Comparison of ENCODE assay signal across 34 mouse cellular contexts in the genomic region with DNA sequence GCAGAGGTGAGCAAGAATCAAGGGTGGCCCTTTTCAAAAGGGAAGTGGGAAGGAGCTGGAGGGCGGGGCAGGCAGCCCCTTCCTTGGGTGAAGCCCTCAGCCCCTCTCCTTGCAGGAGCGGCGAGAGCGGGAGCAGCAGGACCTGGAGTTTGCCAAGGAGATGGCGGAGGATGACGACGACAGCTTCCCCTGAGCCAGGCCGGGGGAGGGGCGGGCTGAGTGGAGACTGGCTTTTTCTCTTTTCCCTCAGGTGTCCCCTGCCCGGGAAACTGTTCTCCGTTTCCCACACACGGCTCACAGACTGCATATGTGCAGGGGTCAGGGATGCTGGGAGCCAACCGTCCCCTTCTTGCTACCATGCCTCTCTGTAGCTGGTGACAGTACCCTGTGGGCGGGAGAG. TPM values are rescaled to one million over a fixed set of nuclear protein-coding genes. Genes with fewer than 3 reads are reported as not detected.
DNase-seq lines count a peak whose midpoint lies in the region; ATAC-seq and TF ChIP-seq lines count a peak whose summit lies in the region.
"Had no signal": no experiment of that assay in that cellular context is flagged by ENCODE, and none has a peak within 500 bp of the region (broad histone marks: within the 10 kb centered on the region; RNA-seq: fewer than 3 reads in every experiment).

No protein-coding gene starts in this region.

- no peaks in the 10 kb centered on the region for H3K4me1 ChIP-seq in forebrain, embryonic 15.5 days
- H3K4me1 ChIP-seq in forebrain, embryonic 16.5 days (replicated peaks; ENCODE audit: control insufficient read depth, insufficient read depth, low read length): no peaks in the 10 kb centered on the region
- no peaks in the 10 kb centered on the region for H3K4me1 ChIP-seq in hindbrain, embryonic 13.5 days (replicated peaks)
- no peaks in the 10 kb centered on the region for H3K4me1 ChIP-seq in hindbrain, postnatal 0 days (ENCODE audit: insufficient read depth, low read length)
- H3K4me1 ChIP-seq in midbrain, embryonic 13.5 days (replicated peaks): no peaks in the 10 kb centered on the region
- H3K4me1 ChIP-seq in midbrain, embryonic 10.5 days: no peaks in the 10 kb centered on the region
- H3K4me1 ChIP-seq: forebrain, embryonic 12.5 days; hindbrain, embryonic 12.5 days had no signal

- DNase-seq in hindbrain, postnatal 0 days (ENCODE audit: low spot score): no peak
- DNase-seq in midbrain, embryonic 10.5 days (ENCODE audit: low spot score): no peak
- DNase-seq: adrenal gland, adult 2 months; adrenal gland, postnatal 14 days; cerebellum, adult 11 months; cerebellum, adult 9-10 months; cerebellum, postnatal 36 days; embryo, embryonic 11 days; forebrain, postnatal 0 days; gastrocnemius, postnatal 36 days; heart, postnatal 14 days; heart, postnatal 4 days had no signal

- no peak overlapping the region for H3K27ac ChIP-seq in forebrain, embryonic 15.5 days (replicated peaks)
- no peak overlapping the region for H3K27ac ChIP-seq in forebrain, embryonic 16.5 days (ENCODE audit: low read length)
- H3K27ac ChIP-seq in hindbrain, embryonic 13.5 days: no peak overlapping the region
- no peak overlapping the region; the same call in 1 of the 2 replicates for H3K27ac ChIP-seq in hindbrain, postnatal 0 days
- peak overlapping the region; percentile 9; the same call in 1 of the 2 replicates for H3K27ac ChIP-seq in midbrain, embryonic 13.5 days
- no peak overlapping the region for H3K27ac ChIP-seq in midbrain, embryonic 10.5 days (replicated peaks)
- H3K27ac ChIP-seq: embryonic facial prominence, embryonic 10.5 days; embryonic facial prominence, embryonic 13.5 days; forebrain, embryonic 12.5 days; heart, adult 2 months; heart, embryonic 10.5 days; heart, embryonic 13.5 days; hindbrain, embryonic 12.5 days had no signal

- H3K4me3 ChIP-seq in forebrain, embryonic 15.5 days: no peak overlapping the region
- no peak overlapping the region for H3K4me3 ChIP-seq in forebrain, embryonic 16.5 days (replicated peaks; ENCODE audit: low read length)
- no peak overlapping the region for H3K4me3 ChIP-seq in hindbrain, embryonic 13.5 days
- no peak overlapping the region for H3K4me3 ChIP-seq in hindbrain, postnatal 0 days (ENCODE audit: low read length)
- no peak overlapping the region for H3K4me3 ChIP-seq in midbrain, embryonic 13.5 days (replicated peaks)
- H3K4me3 ChIP-seq in midbrain, embryonic 10.5 days: no peak overlapping the region
- H3K4me3 ChIP-seq: embryonic facial prominence, embryonic 10.5 days; embryonic facial prominence, embryonic 13.5 days; erythroblast, embryonic 14.5 days; forebrain, embryonic 12.5 days; heart, adult 2 months; heart, embryonic 10.5 days; heart, embryonic 13.5 days; hindbrain, embryonic 12.5 days had no signal

- H3K9ac ChIP-seq in forebrain, embryonic 15.5 days (replicated peaks): 0 out of 2 replicates have a peak overlapping the region, but pooled peaks have one; percentile 18
- no peak overlapping the region for H3K9ac ChIP-seq in forebrain, embryonic 16.5 days (replicated peaks; ENCODE audit: low read depth, low read length)
- 0 out of 2 replicates have a peak overlapping the region, but pooled peaks have one; percentile 1 for H3K9ac ChIP-seq in hindbrain, embryonic 13.5 days
- no peak overlapping the region for H3K9ac ChIP-seq in hindbrain, postnatal 0 days (replicated peaks; ENCODE audit: low read length)
- H3K9ac ChIP-seq in midbrain, embryonic 13.5 days (replicated peaks): no peak overlapping the region
- H3K9ac ChIP-seq: embryonic facial prominence, embryonic 13.5 days; forebrain, embryonic 12.5 days; forebrain, postnatal 0 days; heart, embryonic 13.5 days; hindbrain, embryonic 12.5 days had no signal

- WGBS in forebrain, embryonic 15.5 days: 66% methylated on average over 14 of the region's 14 CpGs
- 61% methylated on average over 14 of the region's 14 CpGs for WGBS in forebrain, embryonic 16.5 days
- WGBS in hindbrain, embryonic 13.5 days: 72% methylated on average over 14 of the region's 14 CpGs
- WGBS in hindbrain, postnatal 0 days: 74% methylated on average over 14 of the region's 14 CpGs
- 76% methylated on average over 14 of the region's 14 CpGs for WGBS in midbrain, embryonic 13.5 days
- WGBS in midbrain, embryonic 10.5 days: 78% methylated on average over 14 of the region's 14 CpGs

- ATAC-seq in forebrain, embryonic 15.5 days (replicated peaks): no peak
- ATAC-seq in forebrain, embryonic 16.5 days: no peak
- ATAC-seq in hindbrain, embryonic 13.5 days (ENCODE audit: low FRiP score): no peak
- ATAC-seq in hindbrain, postnatal 0 days: no peak
- no peak for ATAC-seq in midbrain, embryonic 13.5 days
- ATAC-seq: CD4-positive, CD25-positive, alpha-beta regulatory T cell, adult 4 months; forebrain, postnatal 0 days; intestine, postnatal 0 days had no signal

- no peak overlapping the region for H3K4me2 ChIP-seq in forebrain, embryonic 15.5 days (replicated peaks)
- no peak overlapping the region for H3K4me2 ChIP-seq in forebrain, embryonic 16.5 days (ENCODE audit: low read length)
- no peak overlapping the region for H3K4me2 ChIP-seq in hindbrain, embryonic 13.5 days
- H3K4me2 ChIP-seq in hindbrain, postnatal 0 days (ENCODE audit: low read depth, low read length): no peak overlapping the region
- H3K4me2 ChIP-seq in midbrain, embryonic 13.5 days (replicated peaks): no peak overlapping the region
- H3K4me2 ChIP-seq: embryonic facial prominence, embryonic 13.5 days; forebrain, embryonic 12.5 days; heart, embryonic 13.5 days; hindbrain, embryonic 12.5 days had no signal

- no peaks in the 10 kb centered on the region for H3K9me3 ChIP-seq in forebrain, embryonic 15.5 days
- no peaks in the 10 kb centered on the region for H3K9me3 ChIP-seq in forebrain, embryonic 16.5 days (ENCODE audit: control insufficient read depth, low read length)
- no peaks in the 10 kb centered on the region for H3K9me3 ChIP-seq in hindbrain, embryonic 13.5 days
- H3K9me3 ChIP-seq in hindbrain, postnatal 0 days (ENCODE audit: low read length): no peaks in the 10 kb centered on the region
- H3K9me3 ChIP-seq in midbrain, embryonic 13.5 days: no peaks in the 10 kb centered on the region
- no peaks in the 10 kb centered on the region for H3K9me3 ChIP-seq in midbrain, embryonic 10.5 days (replicated peaks)
- H3K9me3 ChIP-seq: embryonic facial prominence, embryonic 10.5 days; embryonic facial prominence, embryonic 13.5 days; forebrain, embryonic 12.5 days; heart, embryonic 10.5 days; heart, embryonic 13.5 days; hindbrain, embryonic 12.5 days had no signal

- no peak for TF ChIP-seq CTCF in hindbrain, postnatal 0 days (IDR thresholded peaks at IDR 0.05; ENCODE audit: low read depth)

- H3K36me3 ChIP-seq in forebrain, embryonic 15.5 days: peaks cover 60% of the 10 kb centered on the region
- H3K36me3 ChIP-seq in forebrain, embryonic 16.5 days (ENCODE audit: control insufficient read depth, insufficient read depth): peaks cover 41% of the 10 kb centered on the region
- peaks cover 63% of the 10 kb centered on the region for H3K36me3 ChIP-seq in hindbrain, embryonic 13.5 days
- H3K36me3 ChIP-seq in hindbrain, postnatal 0 days (ENCODE audit: insufficient read depth, low read length): peaks cover 47% of the 10 kb centered on the region
- H3K36me3 ChIP-seq in midbrain, embryonic 13.5 days: peaks cover 65% of the 10 kb centered on the region
- peaks cover 71% of the 10 kb centered on the region for H3K36me3 ChIP-seq in midbrain, embryonic 10.5 days

- H3K27me3 ChIP-seq in forebrain, embryonic 15.5 days: no peaks in the 10 kb centered on the region
- no peaks in the 10 kb centered on the region for H3K27me3 ChIP-seq in forebrain, embryonic 16.5 days (replicated peaks; ENCODE audit: control insufficient read depth, insufficient read depth, low read length)
- no peaks in the 10 kb centered on the region for H3K27me3 ChIP-seq in hindbrain, embryonic 13.5 days
- no peaks in the 10 kb centered on the region for H3K27me3 ChIP-seq in hindbrain, postnatal 0 days (ENCODE audit: insufficient read depth, low read length)
- no peaks in the 10 kb centered on the region for H3K27me3 ChIP-seq in midbrain, embryonic 13.5 days
- H3K27me3 ChIP-seq in midbrain, embryonic 10.5 days (ENCODE audit: low read depth, poor library complexity, severe bottlenecking): peaks cover under 1% of the 10 kb centered on the region; the same call in 1 of the 2 replicates
- H3K27me3 ChIP-seq: embryonic facial prominence, embryonic 13.5 days; forebrain, embryonic 12.5 days; heart, embryonic 13.5 days; hindbrain, embryonic 12.5 days had no signal

RNA-seq across cellular contexts. Expression of a gene that starts 5.7 kb away (rescaled TPM):
- not detected in 2 replicates for polyA plus RNA-seq in forebrain, embryonic 15.5 days (2015; fragmentation: Nextera tagmentation; extraction: Ambion mirVana)
- polyA plus RNA-seq in forebrain, embryonic 16.5 days (2015; fragmentation: Nextera tagmentation; extraction: Ambion mirVana): not detected in 2 replicates
- not detected in 2 replicates for polyA plus RNA-seq in hindbrain, embryonic 13.5 days (2015; fragmentation: Nextera tagmentation; extraction: Ambion mirVana)
- not detected in 2 replicates for total RNA-seq in hindbrain, postnatal 0 days (2014; rRNA removed)
- not detected in 2 replicates for polyA plus RNA-seq in hindbrain, postnatal 0 days (2015; fragmentation: Nextera tagmentation; extraction: Ambion mirVana)
- not detected in 2 replicates for polyA plus RNA-seq in midbrain, embryonic 13.5 days (2015; fragmentation: Nextera tagmentation; extraction: Ambion mirVana)
- not detected in 2 replicates for polyA plus RNA-seq in midbrain, embryonic 10.5 days (2016; fragmentation: Nextera tagmentation; extraction: Ambion mirVana)
- total RNA-seq: adrenal gland, adult 2 months; adrenal gland, postnatal 14 days; adrenal gland, postnatal 4 days; forebrain, postnatal 0 days; gastrocnemius, adult 8-10 months; gastrocnemius, postnatal 36 days; granulocyte monocyte progenitor cell, adult 5-6 weeks; heart, adult 2 months; heart, postnatal 14 days; heart, postnatal 4 days; MEL had no signal
- polyA plus RNA-seq: adrenal gland, adult 2 months; C2C12; CD4-positive, CD25-positive, alpha-beta regulatory T cell, adult 4 months; embryonic facial prominence, embryonic 10.5 days; embryonic facial prominence, embryonic 13.5 days; erythroblast, embryonic 14.5 days; forebrain, embryonic 12.5 days; forebrain, postnatal 0 days; frontal cortex, adult 2 months; heart, adult 2 months; heart, embryonic 10.5 days; heart, embryonic 13.5 days; heart, embryonic 16.5 days; hindbrain, embryonic 12.5 days; intestine, embryonic 14.5 days had no signal

RNA-seq across cellular contexts. Expression of a gene that starts 13.1 kb away (rescaled TPM):
- 209 and 213 TPM in 2 replicates for polyA plus RNA-seq in forebrain, embryonic 15.5 days (2015; fragmentation: Nextera tagmentation; extraction: Ambion mirVana)
- polyA plus RNA-seq in forebrain, embryonic 16.5 days (2015; fragmentation: Nextera tagmentation; extraction: Ambion mirVana): 197 and 201 TPM in 2 replicates
- 176 and 182 TPM in 2 replicates for polyA plus RNA-seq in hindbrain, embryonic 13.5 days (2015; fragmentation: Nextera tagmentation; extraction: Ambion mirVana)
- total RNA-seq in hindbrain, postnatal 0 days (2014; rRNA removed): 131 and 143 TPM in 2 replicates
- polyA plus RNA-seq in hindbrain, postnatal 0 days (2015; fragmentation: Nextera tagmentation; extraction: Ambion mirVana): 185 and 190 TPM in 2 replicates
- 174 and 190 TPM in 2 replicates for polyA plus RNA-seq in midbrain, embryonic 13.5 days (2015; fragmentation: Nextera tagmentation; extraction: Ambion mirVana)
- polyA plus RNA-seq in midbrain, embryonic 10.5 days (2016; fragmentation: Nextera tagmentation; extraction: Ambion mirVana): 246 and 258 TPM in 2 replicates

RNA-seq across cellular contexts. Expression of a gene that starts 31.3 kb away (rescaled TPM):
- polyA plus RNA-seq in forebrain, embryonic 15.5 days (2015; fragmentation: Nextera tagmentation; extraction: Ambion mirVana): not detected in 2 replicates
- not detected in 2 replicates for polyA plus RNA-seq in forebrain, embryonic 16.5 days (2015; fragmentation: Nextera tagmentation; extraction: Ambion mirVana)
- 0.05 TPM in 1 of 2 replicates, not detected in the other for polyA plus RNA-seq in hindbrain, embryonic 13.5 days (2015; fragmentation: Nextera tagmentation; extraction: Ambion mirVana)
- total RNA-seq in hindbrain, postnatal 0 days (2014; rRNA removed): not detected in 2 replicates
- 0.14 and 0.16 TPM in 2 replicates for polyA plus RNA-seq in hindbrain, postnatal 0 days (2015; fragmentation: Nextera tagmentation; extraction: Ambion mirVana)
- polyA plus RNA-seq in midbrain, embryonic 13.5 days (2015; fragmentation: Nextera tagmentation; extraction: Ambion mirVana): not detected in 2 replicates
- polyA plus RNA-seq in midbrain, embryonic 10.5 days (2016; fragmentation: Nextera tagmentation; extraction: Ambion mirVana): not detected in 2 replicates
- total RNA-seq: adrenal gland, adult 2 months; adrenal gland, postnatal 4 days; forebrain, postnatal 0 days; granulocyte monocyte progenitor cell, adult 5-6 weeks; heart, adult 2 months; heart, postnatal 14 days; heart, postnatal 4 days had no signal
- polyA plus RNA-seq: adrenal gland, adult 2 months; C2C12; embryonic facial prominence, embryonic 10.5 days; erythroblast, embryonic 14.5 days; forebrain, embryonic 12.5 days; heart, embryonic 10.5 days; heart, embryonic 16.5 days; hindbrain, embryonic 12.5 days; intestine, embryonic 14.5 days had no signal

RNA-seq across cellular contexts. Expression of a gene that starts 33.8 kb away (rescaled TPM):
- 85.1 and 93.6 TPM in 2 replicates for polyA plus RNA-seq in forebrain, embryonic 15.5 days (2015; fragmentation: Nextera tagmentation; extraction: Ambion mirVana)
- 88.8 and 93.7 TPM in 2 replicates for polyA plus RNA-seq in forebrain, embryonic 16.5 days (2015; fragmentation: Nextera tagmentation; extraction: Ambion mirVana)
- 72.4 and 75.2 TPM in 2 replicates for polyA plus RNA-seq in hindbrain, embryonic 13.5 days (2015; fragmentation: Nextera tagmentation; extraction: Ambion mirVana)
- 63.2 and 88.6 TPM in 2 replicates for total RNA-seq in hindbrain, postnatal 0 days (2014; rRNA removed)
- polyA plus RNA-seq in hindbrain, postnatal 0 days (2015; fragmentation: Nextera tagmentation; extraction: Ambion mirVana): 47.1 and 48.3 TPM in 2 replicates
- polyA plus RNA-seq in midbrain, embryonic 13.5 days (2015; fragmentation: Nextera tagmentation; extraction: Ambion mirVana): 83.5 and 90.3 TPM in 2 replicates
- polyA plus RNA-seq in midbrain, embryonic 10.5 days (2016; fragmentation: Nextera tagmentation; extraction: Ambion mirVana): 74.1 and 82.2 TPM in 2 replicates

RNA-seq across cellular contexts. Expression of a gene that starts 45.0 kb away (rescaled TPM):
- polyA plus RNA-seq in forebrain, embryonic 15.5 days (2015; fragmentation: Nextera tagmentation; extraction: Ambion mirVana): 164 and 166 TPM in 2 replicates
- 177 and 182 TPM in 2 replicates for polyA plus RNA-seq in forebrain, embryonic 16.5 days (2015; fragmentation: Nextera tagmentation; extraction: Ambion mirVana)
- polyA plus RNA-seq in hindbrain, embryonic 13.5 days (2015; fragmentation: Nextera tagmentation; extraction: Ambion mirVana): 117 and 122 TPM in 2 replicates
- total RNA-seq in hindbrain, postnatal 0 days (2014; rRNA removed): 725 and 812 TPM in 2 replicates
- polyA plus RNA-seq in hindbrain, postnatal 0 days (2015; fragmentation: Nextera tagmentation; extraction: Ambion mirVana): 160 TPM in 2 replicates
- polyA plus RNA-seq in midbrain, embryonic 13.5 days (2015; fragmentation: Nextera tagmentation; extraction: Ambion mirVana): 99.6 and 106 TPM in 2 replicates
- polyA plus RNA-seq in midbrain, embryonic 10.5 days (2016; fragmentation: Nextera tagmentation; extraction: Ambion mirVana): 9.5 and 15.6 TPM in 2 replicates

Comparison
In these comparisons a context has a peak if more than half of its experiments do, and no peak if none do; other contexts are left out.
1. H3K9ac ChIP-seq: peak in forebrain, embryonic 15.5 days (single experiment) and hindbrain, embryonic 13.5 days (single experiment); none in forebrain, embryonic 16.5 days (single experiment), hindbrain, postnatal 0 days (single experiment) and midbrain, embryonic 13.5 days (single experiment).